Mouse (Mus musculus): ENCODE measurements around the gene Tuft1. TPM values are rescaled to one million over a fixed set of nuclear protein-coding genes. Genes with fewer than 3 reads are reported as not detected.
"Not testable (repeated sequence)": the region's sequence is repeated elsewhere in the genome, so short reads cannot be mapped to it uniquely, and the experiment has no call there.

Gene Tuft1
- polyA plus RNA-seq, 1 experiment from 2014 or later = 4.5 TPM

DNA sequence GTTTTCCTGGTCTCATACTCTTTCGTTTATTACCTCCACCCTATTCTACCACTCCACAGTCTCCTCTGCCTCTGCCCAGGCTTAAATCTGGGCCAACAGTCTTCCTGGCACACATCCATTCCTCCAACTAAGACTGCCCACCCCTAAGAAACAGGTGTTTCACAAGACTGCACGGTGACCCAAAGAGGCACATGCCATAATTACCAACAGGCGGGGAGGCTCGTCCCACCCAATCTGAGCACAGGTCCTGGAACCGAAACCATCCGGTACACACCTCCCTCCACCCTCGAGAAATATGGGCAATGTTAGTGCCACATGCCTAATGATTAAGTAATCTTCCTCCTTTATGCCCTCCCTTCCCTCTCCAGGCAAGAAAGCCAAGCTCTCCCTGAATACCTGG is 8.3 kb downstream of the Tuft1 start:
- no peaks in the 10 kb centered on the region for H3K9me3 ChIP-seq
- ATAC-seq (ENCODE audit: low FRiP score) = no peak
- no peak overlapping the region for H3K4me3 ChIP-seq
- no peak overlapping the region for H3K4me2 ChIP-seq
- WGBS = 88% methylated on average over 7 of the region's 7 CpGs
- H3K4me1 ChIP-seq (replicated peaks) = peaks cover 4% of the 10 kb centered on the region; the same call in 1 of the 2 replicates
- no peak overlapping the region for H3K27ac ChIP-seq
- H3K27me3 ChIP-seq = no peaks in the 10 kb centered on the region
- H3K36me3 ChIP-seq = no peaks in the 10 kb centered on the region
- no peak overlapping the region for H3K9ac ChIP-seq

GRCm38 (mm10) chr3:94648755-94649590 is 9.7 kb downstream of the Tuft1 start:
- no peak overlapping the region for H3K27ac ChIP-seq
- WGBS = 62% methylated on average over 6 of the region's 6 CpGs
- no peak for ATAC-seq (ENCODE audit: low FRiP score)

DNA sequence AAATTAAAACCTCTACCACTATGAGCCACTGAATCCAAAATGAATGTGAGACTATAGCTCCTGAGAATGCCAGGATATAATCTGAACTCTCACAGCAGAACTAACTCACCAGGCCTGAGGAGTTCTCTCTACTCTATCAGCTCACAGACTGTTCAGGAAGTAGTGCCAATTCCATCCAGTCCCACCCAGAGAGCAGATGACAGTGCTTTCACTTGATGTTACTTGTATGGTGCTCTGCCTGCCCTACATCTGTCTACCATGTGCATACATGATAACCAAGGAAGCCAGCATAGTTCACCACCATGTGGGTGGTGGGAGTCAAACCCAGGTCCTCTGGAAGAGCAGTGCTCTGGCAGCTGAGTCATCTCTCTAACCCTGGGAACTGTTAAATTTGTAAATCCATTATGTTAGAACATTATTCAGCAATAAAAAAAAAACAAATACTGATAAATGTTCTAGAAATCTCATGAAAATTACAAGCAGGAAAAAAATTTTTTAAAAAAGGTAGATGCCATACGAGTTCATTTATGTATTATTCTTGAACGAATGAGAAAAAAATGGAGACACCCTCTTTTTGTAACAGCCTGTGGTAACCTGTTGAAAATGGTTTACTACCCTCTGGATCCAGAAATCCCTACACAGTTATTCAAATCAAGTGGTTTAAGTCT is 16.0 kb downstream of the Tuft1 start, which contains the start of gene Gm10972:
TSS of gene Gm10972 (plus strand) at position 618 of the 668 bp plus-strand sequence.
- not testable (repeated sequence) for H3K9ac ChIP-seq; H3K9me3 ChIP-seq; H3K27me3 ChIP-seq; H3K4me1 ChIP-seq (replicated peaks); ATAC-seq (ENCODE audit: low FRiP score); H3K4me3 ChIP-seq; H3K4me2 ChIP-seq; H3K27ac ChIP-seq; H3K36me3 ChIP-seq
- 81% methylated on average over 2 of the region's 2 CpGs for WGBS

More at GRCm38 (mm10) chr3:94648755-94649590, 9.7 kb downstream of the Tuft1 start:
- Histone ChIP-seq H3K4me2 (no peak overlapping the region), H3K4me3 (no peak overlapping the region), H3K4me1 (replicated peaks) (peaks cover 4% of the 10 kb centered on the region; the same call in 1 of the 2 replicates), H3K36me3 (no peaks in the 10 kb centered on the region), H3K9ac (no peak overlapping the region), H3K9me3 (no peaks in the 10 kb centered on the region), H3K27me3 (no peaks in the 10 kb centered on the region)

GRCm38 (mm10) chr3:94629876-94630275 is 28.8 kb downstream of the Tuft1 start:
- WGBS = 83% methylated on average over 3 of the region's 3 CpGs

GRCm38 (mm10) chr3:94628712-94629111 is 30.0 kb downstream of the Tuft1 start:
- no peak overlapping the region for H3K4me2 ChIP-seq
- no peak for ATAC-seq (ENCODE audit: low FRiP score)
- no peaks in the 10 kb centered on the region for H3K4me1 ChIP-seq (replicated peaks)
- no peaks in the 10 kb centered on the region for H3K27me3 ChIP-seq
- no peak overlapping the region for H3K4me3 ChIP-seq
- no peaks in the 10 kb centered on the region for H3K36me3 ChIP-seq
- WGBS = 93% methylated on average over 5 of the region's 5 CpGs
- no peak overlapping the region for H3K27ac ChIP-seq
- H3K9me3 ChIP-seq = no peaks in the 10 kb centered on the region
- no peak overlapping the region for H3K9ac ChIP-seq

More at GRCm38 (mm10) chr3:94629876-94630275, 28.8 kb downstream of the Tuft1 start:
- no peak for ATAC-seq (ENCODE audit: low FRiP score)
- Histone ChIP-seq H3K4me3 (no peak overlapping the region), H3K27ac (no peak overlapping the region), H3K36me3 (no peaks in the 10 kb centered on the region), H3K9me3 (no peaks in the 10 kb centered on the region), H3K4me1 (replicated peaks) (no peaks in the 10 kb centered on the region), H3K27me3 (no peaks in the 10 kb centered on the region), H3K4me2 (no peak overlapping the region), H3K9ac (no peak overlapping the region)

DNA sequence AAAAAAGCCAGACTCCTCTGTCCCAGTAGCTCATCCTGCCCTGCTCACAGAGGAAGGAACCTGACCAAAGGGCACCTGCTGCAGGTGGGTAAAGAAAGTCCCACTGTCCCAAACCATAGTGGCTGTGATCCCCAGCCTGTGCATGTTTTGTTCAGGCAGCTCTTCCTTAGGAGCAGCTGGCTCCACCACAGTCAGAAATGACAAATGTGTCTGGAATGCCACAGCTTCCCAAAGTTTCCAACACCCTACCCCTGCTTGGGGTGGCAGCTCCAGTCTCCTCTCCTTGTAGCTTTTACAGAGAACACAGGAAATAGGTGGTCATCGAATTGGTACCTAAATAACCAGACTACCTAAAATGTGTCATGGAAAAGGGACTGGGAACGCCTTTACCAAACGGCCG is 34.4 kb downstream of the Tuft1 start:
- Histone ChIP-seq H3K4me1 (replicated peaks) (no peaks in the 10 kb centered on the region), H3K4me2 (no peak overlapping the region), H3K4me3 (no peak overlapping the region), H3K27me3 (no peaks in the 10 kb centered on the region), H3K36me3 (no peaks in the 10 kb centered on the region), H3K9me3 (no peaks in the 10 kb centered on the region), H3K27ac (no peak overlapping the region), H3K9ac (no peak overlapping the region)
- WGBS = 90% methylated on average over 4 of the region's 4 CpGs
- no peak for ATAC-seq (ENCODE audit: low FRiP score)

GRCm38 (mm10) chr3:94622550-94622949 is 36.1 kb downstream of the Tuft1 start:
- no peaks in the 10 kb centered on the region for H3K36me3 ChIP-seq
- no peak overlapping the region for H3K27ac ChIP-seq

DNA sequence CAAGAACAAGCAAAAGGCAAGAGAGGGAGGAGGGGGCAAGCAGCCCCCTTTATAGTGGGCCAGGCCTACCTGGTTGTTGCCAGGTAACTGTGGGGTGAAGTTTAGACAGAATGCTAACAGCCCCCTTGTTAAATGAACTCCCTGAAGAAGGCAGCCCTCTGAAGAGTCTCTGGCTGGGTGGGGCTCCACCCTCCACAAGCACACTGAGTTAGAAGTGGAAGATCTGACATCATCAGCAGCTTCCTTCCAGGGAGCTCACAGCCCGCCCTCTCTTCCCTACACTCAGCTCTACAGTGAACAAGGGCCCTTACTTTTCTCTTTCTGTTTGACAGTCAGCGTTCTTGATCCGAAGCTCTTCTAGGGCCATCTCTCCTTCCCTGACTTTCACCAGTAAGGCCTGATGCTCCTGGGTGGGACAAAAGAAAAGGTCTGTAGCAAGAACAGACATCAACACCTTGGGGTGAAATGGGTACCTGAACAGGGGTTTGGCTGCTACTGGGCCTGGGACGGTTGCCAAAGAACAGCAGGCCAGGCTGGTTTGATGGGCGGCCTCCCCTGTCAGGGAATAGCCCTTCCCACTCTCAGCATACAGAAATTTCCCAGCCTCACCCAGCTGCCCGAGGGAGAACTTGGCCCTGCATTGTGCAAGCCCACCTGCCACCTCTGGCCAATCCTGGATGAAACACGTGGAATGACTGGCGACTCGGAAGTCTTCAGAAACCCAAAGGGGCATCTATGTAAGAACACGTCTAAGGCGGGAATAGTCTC is 36.7 kb downstream of the Tuft1 start:
- 84% methylated on average over 11 of the region's 11 CpGs for WGBS

More at GRCm38 (mm10) chr3:94622550-94622949, 36.1 kb downstream of the Tuft1 start:
- no peaks in the 10 kb centered on the region for H3K4me1 ChIP-seq (replicated peaks)
- no peak overlapping the region for H3K4me2 ChIP-seq
- no peak overlapping the region for H3K9ac ChIP-seq
- no peak overlapping the region for H3K4me3 ChIP-seq
- H3K27me3 ChIP-seq = no peaks in the 10 kb centered on the region
- 91% methylated on average over 10 of the region's 10 CpGs for WGBS
- H3K9me3 ChIP-seq = no peaks in the 10 kb centered on the region
- no peak for ATAC-seq (ENCODE audit: low FRiP score)

GRCm38 (mm10) chr3:94616717-94617116 is 42.0 kb downstream of the Tuft1 start:
- Histone ChIP-seq H3K36me3 (no peaks in the 10 kb centered on the region), H3K9ac (no peak overlapping the region), H3K4me1 (replicated peaks) (peaks cover 8% of the 10 kb centered on the region), H3K4me2 (no peak overlapping the region), H3K9me3 (no peaks in the 10 kb centered on the region), H3K27ac (no peak overlapping the region), H3K4me3 (no peak overlapping the region), H3K27me3 (no peaks in the 10 kb centered on the region)
- ATAC-seq (ENCODE audit: low FRiP score) = no peak
- 77% methylated on average over 4 of the region's 4 CpGs for WGBS

More for the DNA sequence above, 36.7 kb downstream of the Tuft1 start:
- no peaks in the 10 kb centered on the region for H3K9me3 ChIP-seq
- no peak overlapping the region for H3K27ac ChIP-seq
- H3K36me3 ChIP-seq = no peaks in the 10 kb centered on the region
- no peaks in the 10 kb centered on the region for H3K27me3 ChIP-seq
- H3K9ac ChIP-seq = no peak overlapping the region
- no peak for ATAC-seq (ENCODE audit: low FRiP score)
- H3K4me1 ChIP-seq (replicated peaks) = no peaks in the 10 kb centered on the region
- H3K4me2 ChIP-seq = no peak overlapping the region
- H3K4me3 ChIP-seq = no peak overlapping the region

- H3K27ac ChIP-seq = no peak overlapping the region
- H3K4me2 ChIP-seq = no peak overlapping the region
- H3K36me3 ChIP-seq = no peaks in the 10 kb centered on the region
- H3K27me3 ChIP-seq = no peaks in the 10 kb centered on the region
- WGBS = 55% methylated on average over 7 of the region's 7 CpGs
- peaks cover 8% of the 10 kb centered on the region for H3K4me1 ChIP-seq (replicated peaks)
- ATAC-seq (ENCODE audit: low FRiP score) = no peak
- no peak overlapping the region for H3K4me3 ChIP-seq
- H3K9ac ChIP-seq = peak overlapping the region; percentile 29; the same call in 1 of the 2 replicates
- no peaks in the 10 kb centered on the region for H3K9me3 ChIP-seq
Observed at GRCm38 (mm10) chr3:94613258-94613878, 45.3 kb downstream of the Tuft1 start.

DNA sequence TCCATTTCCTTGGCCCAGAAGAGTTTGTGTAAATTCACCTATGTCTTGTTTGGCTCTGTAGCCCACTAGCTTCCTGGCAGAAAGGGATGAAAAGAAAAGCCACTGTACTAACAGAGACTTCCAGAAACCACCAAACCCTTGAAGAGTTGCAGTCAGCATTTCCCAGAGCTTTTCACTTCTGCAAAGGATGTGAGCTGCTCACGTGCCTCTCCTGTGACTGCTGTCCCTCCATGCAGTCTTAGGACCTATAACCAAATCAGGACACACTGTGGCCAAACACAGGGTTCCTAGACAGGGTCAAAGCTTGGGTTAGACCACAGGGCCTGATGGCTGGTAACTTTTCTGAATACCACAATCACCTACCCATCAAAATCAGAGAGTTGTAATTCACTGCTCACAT is 46.4 kb downstream of the Tuft1 start:
- H3K4me2 ChIP-seq = no peak overlapping the region
- H3K27ac ChIP-seq = no peak overlapping the region
- no peak for ATAC-seq (ENCODE audit: low FRiP score)
- no peaks in the 10 kb centered on the region for H3K9me3 ChIP-seq
- no peaks in the 10 kb centered on the region for H3K36me3 ChIP-seq
- WGBS = 85% methylated on average over 1 of the region's 1 CpGs
- peaks cover 8% of the 10 kb centered on the region for H3K4me1 ChIP-seq (replicated peaks)
- H3K27me3 ChIP-seq = no peaks in the 10 kb centered on the region
- no peak overlapping the region for H3K4me3 ChIP-seq
- H3K9ac ChIP-seq = no peak overlapping the region

GRCm38 (mm10) chr3:94611834-94612233 is 46.8 kb downstream of the Tuft1 start:
- H3K9me3 ChIP-seq = no peaks in the 10 kb centered on the region
- H3K9ac ChIP-seq = no peak overlapping the region
- H3K36me3 ChIP-seq = no peaks in the 10 kb centered on the region
- H3K4me2 ChIP-seq = no peak overlapping the region
- H3K4me1 ChIP-seq (replicated peaks) = peaks cover 8% of the 10 kb centered on the region
- 80% methylated on average over 5 of the region's 5 CpGs for WGBS
- 0 out of 2 replicates have a peak overlapping the region, but pooled peaks have one; percentile 1 for H3K27ac ChIP-seq
- no peaks in the 10 kb centered on the region for H3K27me3 ChIP-seq
- H3K4me3 ChIP-seq = no peak overlapping the region
- no peak for ATAC-seq (ENCODE audit: low FRiP score)
